Comparison of ENCODE assay signal across 21 mouse cellular contexts in genomic region chr2:127035006-127035605, GRCm38 (mm10). TPM values are rescaled to one million over a fixed set of nuclear protein-coding genes. Genes with fewer than 3 reads are reported as not detected.
DNase-seq lines count a peak whose midpoint lies in the region; ATAC-seq lines count a peak whose summit lies in the region.
"Had no signal": no experiment of that assay in that cellular context is flagged by ENCODE, and none has a peak within 500 bp of the region (broad histone marks: within the 10 kb centered on the region; RNA-seq: fewer than 3 reads in every experiment).

No protein-coding gene starts in this region.

- no peaks in the 10 kb centered on the region for H3K9me3 ChIP-seq in intestine, embryonic 16.5 days (ENCODE audit: control insufficient read depth, low read length)
- H3K9me3 ChIP-seq: forebrain, embryonic 13.5 days; hindbrain, embryonic 15.5 days; midbrain, embryonic 15.5 days; stomach, embryonic 15.5 days had no signal

- H3K4me1 ChIP-seq in intestine, embryonic 16.5 days (ENCODE audit: control insufficient read depth, insufficient read depth, low read length) = no peaks in the 10 kb centered on the region
- H3K4me1 ChIP-seq: forebrain, embryonic 13.5 days; hindbrain, embryonic 15.5 days; midbrain, embryonic 15.5 days; stomach, embryonic 15.5 days had no signal

- no peaks in the 10 kb centered on the region for H3K27me3 ChIP-seq in intestine, embryonic 16.5 days (replicated peaks; ENCODE audit: control insufficient read depth, insufficient read depth, low read length)
- H3K27me3 ChIP-seq: forebrain, embryonic 13.5 days; hindbrain, embryonic 15.5 days; midbrain, embryonic 15.5 days; stomach, embryonic 15.5 days had no signal

- DNase-seq in right cerebral cortex, adult 18-20 months = peak; percentile 71
- no peak for DNase-seq in right cerebral cortex, postnatal 4 days
- DNase-seq in layer of hippocampus, adult 9-10 months (ENCODE audit: low spot score) = peak; percentile 26
- peak; percentile 68 to 83 for DNase-seq in left cerebral cortex, postnatal 25 days (ENCODE audit: low spot score in 2 of 2)
- DNase-seq in c-Kit-positive CD71-positive TER-119-positive erythroid progenitor cells, embryonic 14.5 days (ENCODE audit: low spot score) = no peak
- no peak for DNase-seq in urinary bladder, postnatal 14 days (ENCODE audit: low spot score)
- DNase-seq in adrenal gland, postnatal 10 days = no peak
- DNase-seq: B cell, adult 2 months; cerebellum, adult 9-10 months; embryo, embryonic 11 days; gastrocnemius, postnatal 10 days; heart, postnatal 14 days; kidney, adult 11 months; kidney, postnatal 4 days; spleen, adult 18-20 months; thymus, postnatal 36 days had no signal

- no peaks in the 10 kb centered on the region; the same call in 1 of the 2 replicates for H3K36me3 ChIP-seq in intestine, embryonic 16.5 days (ENCODE audit: control insufficient read depth, insufficient read depth, low read length)

- no peak overlapping the region for H3K9ac ChIP-seq in intestine, embryonic 16.5 days (ENCODE audit: low read depth, low read length)
- H3K9ac ChIP-seq: forebrain, embryonic 13.5 days; hindbrain, embryonic 15.5 days; midbrain, embryonic 15.5 days; stomach, embryonic 15.5 days had no signal

- no peak overlapping the region for H3K27ac ChIP-seq in intestine, embryonic 16.5 days (ENCODE audit: low read length)
- H3K27ac ChIP-seq: forebrain, embryonic 13.5 days; hindbrain, embryonic 15.5 days; midbrain, embryonic 15.5 days; stomach, embryonic 15.5 days had no signal

- H3K4me3 ChIP-seq in intestine, embryonic 16.5 days (ENCODE audit: low read length) = no peak overlapping the region
- H3K4me3 ChIP-seq: forebrain, embryonic 13.5 days; hindbrain, embryonic 15.5 days; midbrain, embryonic 15.5 days; stomach, embryonic 15.5 days had no signal

- 96% methylated on average over 9 of the region's 9 CpGs for WGBS in intestine, embryonic 16.5 days

- intact Hi-C loops in left cerebral cortex, postnatal 25 days (cut with DNase I) = no loop called here

- H3K4me2 ChIP-seq in intestine, embryonic 16.5 days (ENCODE audit: low read depth, low read length) = no peak overlapping the region
- H3K4me2 ChIP-seq: forebrain, embryonic 13.5 days; hindbrain, embryonic 15.5 days; midbrain, embryonic 15.5 days; stomach, embryonic 15.5 days had no signal

- ATAC-seq in intestine, embryonic 16.5 days = no peak
- ATAC-seq: forebrain, embryonic 13.5 days; midbrain, embryonic 15.5 days had no signal

RNA-seq across cellular contexts. Expression of gene Ap4e1, which starts 26.6 kb away (rescaled TPM):
- total RNA-seq in left cerebral cortex, postnatal 25 days (2021) = 10 to 100 TPM in 1 of 2 experiments, 1 to 10 TPM in 1; 9.8 to 12.0 TPM
- 6.9 and 7.6 TPM in 2 replicates for polyA plus RNA-seq in intestine, embryonic 16.5 days (2015; fragmentation: Nextera tagmentation; extraction: Ambion mirVana)
- 10 to 100 TPM in 1 of 2 experiments, 1 to 10 TPM in 1; 8.9 to 12.8 TPM for total RNA-seq in adrenal gland, postnatal 10 days (2021)

RNA-seq across cellular contexts. Expression of gene Blvra, which starts 35.4 kb away (rescaled TPM):
- 10 to 100 TPM; 22.5 to 29.7 TPM for total RNA-seq in left cerebral cortex, postnatal 25 days (2021)
- 63.9 TPM in 2 replicates for polyA plus RNA-seq in intestine, embryonic 16.5 days (2015; fragmentation: Nextera tagmentation; extraction: Ambion mirVana)
- 10 to 100 TPM; 38.7 to 39.9 TPM for total RNA-seq in adrenal gland, postnatal 10 days (2021)

Comparison
In these comparisons a context has a peak if more than half of its experiments do, and no peak if none do; other contexts are left out.
1. DNase-seq: peak in right cerebral cortex, adult 18-20 months (single experiment), layer of hippocampus, adult 9-10 months (single experiment) and left cerebral cortex, postnatal 25 days (2 of 2); none in right cerebral cortex, postnatal 4 days (single experiment), c-Kit-positive CD71-positive TER-119-positive erythroid progenitor cells, embryonic 14.5 days (single experiment), urinary bladder, postnatal 14 days (single experiment) and adrenal gland, postnatal 10 days (single experiment).